Mouse (Mus musculus): ENCODE measurements around the gene Map4k4. TPM values are rescaled to one million over a fixed set of nuclear protein-coding genes. Genes with fewer than 3 reads are reported as not detected.

The Map4k4 gene
- polyA plus RNA-seq, 1 experiment: 0.01 TPM

GRCm38 (mm10) chr1:39917855-39918516 lies 17.3 kb downstream of the Map4k4 start:
- no peak for TF ChIP-seq GATA1 (IDR thresholded peaks at IDR 0.05; ENCODE audit: low read length)

DNA sequence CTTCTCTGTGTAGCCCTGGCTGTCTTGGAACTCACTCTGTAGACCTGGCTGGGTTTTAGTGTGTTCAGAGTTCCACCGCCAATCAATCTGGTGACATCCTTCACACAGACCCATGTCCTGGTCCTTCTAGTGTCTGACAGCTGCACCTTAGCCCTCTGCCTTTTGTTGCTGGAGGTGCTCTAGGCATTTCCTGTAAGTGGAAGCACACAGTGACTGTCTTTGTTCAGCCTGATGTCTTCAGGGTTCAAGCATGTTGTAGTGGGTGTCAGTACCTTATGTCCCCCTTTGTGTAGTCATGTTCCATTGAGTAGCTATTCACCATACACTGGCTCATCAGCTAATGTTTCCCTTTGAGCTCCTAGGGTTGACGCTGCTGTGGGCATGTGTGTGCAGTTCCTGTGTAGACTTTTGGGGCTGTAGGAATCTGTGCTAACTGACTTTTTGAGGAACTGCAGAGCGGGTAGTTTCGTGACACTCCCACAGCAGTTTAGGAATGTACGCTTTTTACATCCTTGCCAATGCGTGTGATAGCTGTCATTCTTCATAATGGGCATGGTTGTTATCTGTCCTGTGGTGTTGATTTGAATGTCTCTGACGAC lies 17.9 kb downstream of the Map4k4 start:
- no peak for TF ChIP-seq GATA1 (IDR thresholded peaks at IDR 0.05; ENCODE audit: low read length)

DNA sequence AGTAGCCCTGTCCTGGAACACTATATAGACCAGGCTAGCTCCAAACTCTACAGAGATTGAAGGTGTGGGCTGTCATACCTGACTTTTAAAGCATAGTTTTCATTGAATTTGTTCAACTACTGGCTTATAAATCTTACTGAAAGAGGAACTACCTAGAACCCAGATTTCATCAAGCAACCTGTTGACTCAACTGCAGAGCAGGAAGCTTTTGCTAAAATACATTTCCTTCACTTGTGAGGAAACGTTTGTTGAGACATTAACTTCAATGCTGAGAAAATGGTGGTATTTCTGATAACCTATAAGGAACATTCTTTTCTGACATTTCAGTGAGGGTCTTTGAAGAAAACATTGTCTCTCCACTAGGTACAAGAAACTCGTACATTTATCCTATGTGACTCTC lies 19.9 kb downstream of the Map4k4 start:
- no peak for TF ChIP-seq GATA1 (IDR thresholded peaks at IDR 0.05; ENCODE audit: low read length)

- TF ChIP-seq GATA1 (IDR thresholded peaks at IDR 0.05; ENCODE audit: low read length): no peak
Observed at GRCm38 (mm10) chr1:39921996-39922395, 21.3 kb downstream of the Map4k4 start.

GRCm38 (mm10) chr1:39922714-39923113 lies 22.0 kb downstream of the Map4k4 start:
- no peak for TF ChIP-seq GATA1 (IDR thresholded peaks at IDR 0.05; ENCODE audit: low read length)

GRCm38 (mm10) chr1:39923395-39924337 lies 23.0 kb downstream of the Map4k4 start:
- TF ChIP-seq GATA1 (IDR thresholded peaks at IDR 0.05; ENCODE audit: low read length): no peak

GRCm38 (mm10) chr1:39931055-39931454 lies 30.3 kb downstream of the Map4k4 start:
- TF ChIP-seq GATA1 (IDR thresholded peaks at IDR 0.05; ENCODE audit: low read length): no peak

GRCm38 (mm10) chr1:39932216-39932739 lies 31.6 kb downstream of the Map4k4 start:
- TF ChIP-seq GATA1 (IDR thresholded peaks at IDR 0.05; ENCODE audit: low read length): no peak

GRCm38 (mm10) chr1:39932922-39933321 lies 32.2 kb downstream of the Map4k4 start:
- TF ChIP-seq GATA1 (IDR thresholded peaks at IDR 0.05; ENCODE audit: low read length): no peak

DNA sequence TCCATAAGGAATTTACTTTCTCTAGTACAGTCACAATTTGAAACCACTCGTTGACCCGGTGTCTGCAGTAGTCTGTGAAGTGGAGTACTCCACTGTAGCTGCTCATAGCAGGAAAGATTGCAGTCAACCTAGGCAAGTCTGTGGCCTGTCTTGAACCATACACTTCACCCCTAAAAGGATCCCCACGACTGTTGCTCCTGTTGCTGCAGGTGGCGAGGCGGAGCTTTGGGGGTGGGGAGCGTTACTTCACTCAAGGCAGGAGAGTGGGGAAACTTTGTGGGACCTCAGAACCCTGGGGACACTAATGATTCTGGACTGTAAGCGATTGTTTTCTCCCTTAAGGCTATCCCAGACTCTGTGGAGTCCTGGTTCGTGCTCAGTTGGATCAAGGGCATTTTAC lies 34.2 kb downstream of the Map4k4 start:
- TF ChIP-seq GATA1 (IDR thresholded peaks at IDR 0.05; ENCODE audit: low read length): no peak

GRCm38 (mm10) chr1:39935616-39936015 lies 34.9 kb downstream of the Map4k4 start:
- no peak for TF ChIP-seq GATA1 (IDR thresholded peaks at IDR 0.05; ENCODE audit: low read length)

- TF ChIP-seq GATA1 (IDR thresholded peaks at IDR 0.05; ENCODE audit: low read length): no peak
Observed at GRCm38 (mm10) chr1:39936332-39936802, 35.7 kb downstream of the Map4k4 start.

DNA sequence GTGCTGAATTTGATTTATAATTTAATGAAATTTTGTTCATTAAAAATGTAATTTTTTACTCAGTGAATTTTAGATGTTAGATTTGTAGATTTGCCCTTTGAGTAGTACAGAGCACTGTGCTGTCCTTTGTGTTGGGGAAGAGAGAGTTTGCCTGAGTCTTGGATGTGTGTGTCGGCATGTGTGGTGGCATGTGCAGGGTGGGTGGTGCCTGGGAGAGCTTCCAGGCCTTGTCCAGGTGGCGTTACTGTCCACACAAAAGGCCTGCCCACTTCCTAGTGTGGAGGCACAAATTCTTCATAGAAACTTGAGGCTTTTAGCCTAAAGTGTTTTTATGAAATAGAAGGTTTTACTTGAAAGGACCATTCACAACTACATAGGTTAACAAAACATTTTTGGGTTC lies 36.2 kb downstream of the Map4k4 start:
- no peak for TF ChIP-seq GATA1 (IDR thresholded peaks at IDR 0.05; ENCODE audit: low read length)

GRCm38 (mm10) chr1:39937609-39938008 lies 36.9 kb downstream of the Map4k4 start:
- no peak for TF ChIP-seq GATA1 (IDR thresholded peaks at IDR 0.05; ENCODE audit: low read length)

- TF ChIP-seq GATA1 (IDR thresholded peaks at IDR 0.05; ENCODE audit: low read length): no peak
Observed at GRCm38 (mm10) chr1:39939401-39939800, 38.7 kb downstream of the Map4k4 start.

- no peak for TF ChIP-seq GATA1 (IDR thresholded peaks at IDR 0.05; ENCODE audit: low read length)
Observed at GRCm38 (mm10) chr1:39940342-39940741, 39.6 kb downstream of the Map4k4 start.
